Mouse (Mus musculus) heart, postnatal 0 days (tissue): ENCODE data around the gene Gm10491. TPM values are rescaled to one million over a fixed set of nuclear protein-coding genes. Genes with fewer than 3 reads are reported as not detected.
"Not testable (repeated sequence)": the region's sequence is repeated elsewhere in the genome, so short reads cannot be mapped to it uniquely, and the experiment has no call there.

Experiments used
- ATAC-seq: fragments of 200-750 bp; cut with Nextera tagmentation; 2 replicates; pipeline ENCODE4 v1.8.0; 2017; ENCODE audit warnings: low read depth, moderate number of reproducible peaks, moderate library complexity; ENCODE audit not compliant: insufficient read depth
- DNase-seq: peaks from one replicate; pipeline ENCODE4 v3.0.0-alpha.2; 2016; ENCODE audit warnings: low spot score
- H3K27ac ChIP-seq: fragments of 300-500 bp; sonication (generic); 2 replicates; pipeline ENCODE4 v1.5.1; 2014; ENCODE audit warnings: low read depth, mild to moderate bottlenecking
- H3K27me3 ChIP-seq: fragments of 300-500 bp; sonication (generic); 2 replicates; pipeline ENCODE4 v1.6.1; 2014; ENCODE audit warnings: low read length, mixed read lengths; ENCODE audit not compliant: control insufficient read depth, insufficient read depth
- H3K36me3 ChIP-seq: fragments of 300-500 bp; sonication (generic); replicated peaks from 2 replicates; pipeline ENCODE4 v1.6.1; 2014; ENCODE audit warnings: low read length, mixed read lengths; ENCODE audit not compliant: control insufficient read depth, insufficient read depth
- H3K4me1 ChIP-seq: fragments of 300-500 bp; sonication (generic); 2 replicates; pipeline ENCODE4 v1.6.1; 2014; ENCODE audit warnings: antibody characterized with exemption; ENCODE audit not compliant: control insufficient read depth, insufficient read depth
- H3K4me2 ChIP-seq: fragments of 300-500 bp; sonication (generic); 2 replicates; pipeline ENCODE4 v1.6.1; 2014; ENCODE audit warnings: low read depth, mild to moderate bottlenecking, low read length, moderate library complexity
- H3K4me3 ChIP-seq: fragments of 300-500 bp; sonication (generic); 2 replicates; pipeline ENCODE4 v1.5.1; 2014; ENCODE audit warnings: low read depth, low read length
- H3K9ac ChIP-seq: fragments of 300-500 bp; sonication (generic); replicated peaks from 2 replicates; pipeline ENCODE4 v1.6.1; 2014; ENCODE audit warnings: low read depth, low read length, mixed read lengths
- H3K9me3 ChIP-seq: fragments of 300-500 bp; sonication (generic); replicated peaks from 2 replicates; pipeline ENCODE4 v1.6.1; 2016; ENCODE audit warnings: low read length; ENCODE audit not compliant: control insufficient read depth
- CTCF ChIP-seq: IDR thresholded peaks from 2 replicates; pipeline ENCODE4 v1.5.1; 2016; ENCODE audit warnings: antibody characterized with exemption, control low read depth, low read depth
- EP300 ChIP-seq: IDR thresholded peaks from 2 replicates; pipeline ENCODE4 v1.6.1; 2016; ENCODE audit warnings: antibody characterized with exemption, low read depth
- WGBS: fragments of 180-500 bp; shearing (Covaris S2); extraction: QIAGEN DNeasy Blood & Tissue Kit; methylation state at CpG from one replicate; pipeline ENCODE4 v1.1.7; 2014; 5-methylcytosine and 5-hydroxymethylcytosine counted together
- polyA plus RNA-seq: library from polyadenylated mRNA; unstranded; fragments of >200 nt; fragmentation: Nextera tagmentation; extraction: Ambion mirVana; gene quantifications from 2 replicates; pipeline ENCODE4 v1.2.1, GENCODE M21; 2015
- total RNA-seq: library from RNA; depleted of rRNA; stranded (reverse); fragments of >200 nt; gene quantifications from 2 replicates; pipeline ENCODE4 v1.2.3, GENCODE M21; 2014; ENCODE audit warnings: low replicate concordance

Gm10491 gene
- total and polyA plus RNA-seq, 2 experiments from 2014 or later, result not detected

GRCm38 (mm10) chrX:7919601-7920383 is 12.2 kb upstream of the Gm10491 start, which contains the start of gene Pcsk1n:
TSS of gene Pcsk1n (plus strand) at chrX:7919822.
- WGBS, result 13% methylated on average over 36 of the region's 40 CpGs
- Histone ChIP-seq H3K9ac (no peak within 1 kb of the TSS), H3K36me3 (no peaks in the 10 kb centered on the region), H3K27me3 (peaks cover 45% of the 10 kb centered on the region), H3K27ac (no peak within 1 kb of the TSS), H3K9me3 (no peaks in the 10 kb centered on the region), H3K4me3 (no peak within 1 kb of the TSS), H3K4me2 (no peak within 1 kb of the TSS), H3K4me1 (no peaks in the 10 kb centered on the region)
- no peak for DNase-seq
- no peak for TF ChIP-seq EP300
- TF ChIP-seq CTCF, result no peak
- no peak for ATAC-seq

DNA sequence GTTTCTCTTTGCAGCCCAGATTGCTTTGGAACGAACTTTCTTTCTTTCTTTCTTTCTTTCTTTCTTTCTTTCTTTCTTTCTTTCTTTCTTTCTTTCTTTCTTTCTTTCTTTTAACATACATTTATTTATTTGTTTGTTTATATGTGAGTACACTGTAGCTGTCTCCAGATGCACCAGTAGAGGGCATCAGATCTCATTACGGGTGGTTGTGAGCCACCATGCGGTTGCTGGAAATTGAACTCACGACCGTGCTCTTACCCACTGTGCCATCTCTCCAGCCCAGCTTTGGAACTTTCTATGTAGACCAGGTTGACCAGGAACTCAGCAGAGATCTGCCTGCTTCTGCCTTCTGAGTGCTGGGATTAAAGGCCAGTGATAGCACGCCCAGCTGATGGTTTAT is 10.3 kb upstream of the Gm10491 start:
- H3K4me2 ChIP-seq, H3K9me3 ChIP-seq, H3K4me3 ChIP-seq, H3K9ac ChIP-seq, ATAC-seq, H3K27ac ChIP-seq, DNase-seq, H3K4me1 ChIP-seq, H3K36me3 ChIP-seq: not testable (repeated sequence)
- 65% methylated on average over 6 of the region's 6 CpGs for WGBS
- peaks cover 33% of the 10 kb centered on the region for H3K27me3 ChIP-seq

DNA sequence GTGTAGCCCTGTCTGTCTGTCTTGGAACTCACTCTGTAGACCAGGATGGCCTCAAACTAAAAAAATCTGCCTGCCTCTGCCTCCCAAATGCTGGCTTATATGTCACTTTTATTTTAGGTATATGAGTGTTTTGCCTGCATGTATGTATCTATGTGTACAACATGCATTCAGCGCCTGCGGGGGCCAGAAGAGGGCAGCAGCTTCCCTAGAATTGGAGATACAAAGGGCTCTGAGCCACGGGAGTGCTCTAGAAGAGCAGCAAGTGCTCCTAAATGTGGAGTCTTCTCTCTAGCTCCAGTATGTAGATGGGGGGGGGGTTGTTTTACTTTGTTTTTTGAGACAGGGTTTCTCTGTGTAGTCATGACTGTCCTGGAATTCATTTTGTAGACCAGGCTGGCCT is 8.0 kb upstream of the Gm10491 start:
- not testable (repeated sequence) for H3K9ac ChIP-seq, H3K4me2 ChIP-seq, H3K4me3 ChIP-seq, H3K9me3 ChIP-seq, H3K27ac ChIP-seq, H3K36me3 ChIP-seq, H3K4me1 ChIP-seq, DNase-seq
- peaks cover 14% of the 10 kb centered on the region for H3K27me3 ChIP-seq
- 0 out of 2 replicates have a peak, but pooled peaks have one; percentile 57 for ATAC-seq
- 11% methylated on average over 3 of the region's 3 CpGs for WGBS

GRCm38 (mm10) chrX:7910473-7910872 is 2.8 kb upstream of the Gm10491 start:
- Histone ChIP-seq H3K27me3 (no peaks in the 10 kb centered on the region), H3K36me3 (0 out of 2 replicates have a peak, but pooled peaks cover 9% of the 10 kb centered on the region), H3K4me2 (no peak overlapping the region), H3K27ac (no peak overlapping the region), H3K9me3 (no peaks in the 10 kb centered on the region), H3K4me3 (no peak overlapping the region), H3K9ac (no peak overlapping the region), H3K4me1 (no peaks in the 10 kb centered on the region)
- TF ChIP-seq EP300, result no peak
- TF ChIP-seq CTCF, result peak; percentile 27; the same call in 1 of the 2 replicates
- DNase-seq, result no peak
- ATAC-seq, result no peak; the same call in 1 of the 2 replicates
- WGBS, result 51% methylated on average over 6 of the region's 6 CpGs

- not testable (repeated sequence) for H3K9ac ChIP-seq, H3K9me3 ChIP-seq, DNase-seq, H3K4me3 ChIP-seq, H3K27me3 ChIP-seq, H3K36me3 ChIP-seq, H3K4me1 ChIP-seq, H3K4me2 ChIP-seq, ATAC-seq, H3K27ac ChIP-seq
- 80% methylated on average over 4 of the region's 4 CpGs for WGBS
Observed at GRCm38 (mm10) chrX:7909242-7909641, 1.6 kb upstream of the Gm10491 start, which contains the start of gene Gm10490. TSS of gene Gm10490 (plus strand) at chrX:7909542.

DNA sequence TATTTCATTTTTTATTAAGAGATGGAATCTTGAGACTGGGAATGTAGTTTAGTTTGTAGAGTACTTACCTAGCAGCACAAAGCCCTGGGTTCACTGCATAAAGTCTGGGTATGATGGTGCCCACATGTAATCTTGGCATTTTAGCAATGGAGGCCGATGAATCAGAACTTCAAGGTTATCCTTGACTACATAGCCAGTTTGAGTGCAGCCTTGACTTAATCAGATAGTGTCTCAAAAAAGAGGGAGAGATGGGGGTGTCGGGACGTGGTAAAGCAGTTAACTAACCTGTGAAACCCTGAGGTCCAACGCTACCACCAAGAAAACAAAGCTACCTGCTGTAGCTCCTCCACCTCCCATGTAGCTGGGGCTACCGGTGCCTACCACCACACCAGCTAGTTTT is 3.2 kb downstream of the Gm10491 start:
- Histone ChIP-seq H3K4me2 (no peak overlapping the region), H3K4me3 (no peak overlapping the region), H3K27me3 (no peaks in the 10 kb centered on the region), H3K36me3 (peaks cover 13% of the 10 kb centered on the region; the same call in 1 of the 2 replicates), H3K9ac (no peak overlapping the region), H3K27ac (no peak overlapping the region), H3K9me3 (no peaks in the 10 kb centered on the region), H3K4me1 (no peaks in the 10 kb centered on the region)
- DNase-seq, result no peak
- TF ChIP-seq CTCF (no peak), EP300 (no peak)
- ATAC-seq, result no peak
- WGBS, result 74% methylated on average over 5 of the region's 5 CpGs
